Mouse (Mus musculus) liver, adult 2 months (tissue): ENCODE results near the gene Trp73. TPM values are rescaled to one million over a fixed set of nuclear protein-coding genes. Genes with fewer than 3 reads are reported as not detected.

ENCODE experiments used
- DNase-seq: peaks from one replicate; pipeline ENCODE4 v3.0.0-alpha.2; 2011; ENCODE audit warnings: low read depth, low spot score; ENCODE audit errors: extremely low read depth
- H3K27ac ChIP-seq: fragments of 200-500 bp; replicated peaks from 2 replicates; pipeline ENCODE4 v1.5.1; 2012; ENCODE audit warnings: low read depth, mild to moderate bottlenecking, control low read depth, inconsistent platforms, low read length; ENCODE audit not compliant: insufficient read depth
- H3K27me3 ChIP-seq: fragments of 200-500 bp; 2 replicates; pipeline ENCODE4 v1.6.1; 2012; ENCODE audit warnings: mild to moderate bottlenecking, moderate library complexity, low read length, inconsistent platforms; ENCODE audit not compliant: control insufficient read depth, insufficient read depth
- H3K36me3 ChIP-seq: fragments of 200-500 bp; 2 replicates; pipeline ENCODE4 v1.6.1; 2012; ENCODE audit warnings: low read length, inconsistent platforms; ENCODE audit not compliant: control insufficient read depth, insufficient read depth
- H3K4me1 ChIP-seq: fragments of 200-500 bp; 2 replicates; pipeline ENCODE4 v1.6.1; 2011; ENCODE audit warnings: low read length; ENCODE audit not compliant: control insufficient read depth, insufficient read depth
- H3K4me3 ChIP-seq: fragments of 200-500 bp; 2 replicates; pipeline ENCODE4 v1.5.1; 2011; ENCODE audit warnings: low read depth, mild to moderate bottlenecking, control low read depth, low read length, moderate library complexity; ENCODE audit not compliant: insufficient read depth
- H3K79me2 ChIP-seq: fragments of 200-500 bp; 2 replicates; pipeline ENCODE4 v1.6.1; 2012; ENCODE audit warnings: inconsistent platforms, mild to moderate bottlenecking, low read length, moderate library complexity; ENCODE audit not compliant: control insufficient read depth, insufficient read depth
- H3K9ac ChIP-seq: fragments of 200-500 bp; 2 replicates; pipeline ENCODE4 v1.6.1; 2012; ENCODE audit warnings: low read depth, mild to moderate bottlenecking, control low read depth, inconsistent platforms, low read length
- CTCF ChIP-seq: fragments of 200-500 bp; IDR thresholded peaks from 2 replicates; pipeline ENCODE4 v1.5.1; 2011; ENCODE audit warnings: low read depth, low read length, control low read depth
- POLR2A ChIP-seq: fragments of 200-500 bp; IDR thresholded peaks from 2 replicates; pipeline ENCODE4 v1.6.1; 2011; ENCODE audit warnings: low read length, control low read depth; ENCODE audit not compliant: insufficient read depth; ENCODE audit errors: extremely low read depth
- WGBS: fragments of 180-500 bp; shearing (Covaris S2); methylation state at CpG from one replicate; pipeline ENCODE4 v1.1.7; 2018; 5-methylcytosine and 5-hydroxymethylcytosine counted together
- polyA plus RNA-seq: library from polyadenylated mRNA; depleted of rRNA; stranded (reverse); fragments of >200 nt; gene quantifications from 2 replicates; pipeline ENCODE4 v1.2.3, GENCODE M21; 2012
- total RNA-seq: library from RNA; depleted of rRNA; stranded (reverse); fragments of >200 nt; gene quantifications from 2 replicates; pipeline ENCODE4 v1.2.3, GENCODE M21; 2014

Trp73 gene
- total and polyA plus RNA-seq, 2 experiments: not detected

- peaks cover 10% of the 10 kb centered on the region; the same call in 1 of the 2 replicates for H3K4me1 ChIP-seq
- peak within 1 kb of the TSS; percentile 91 for H3K9ac ChIP-seq
- TF ChIP-seq POLR2A (peak; percentile 63), CTCF (no peak)
- 2% methylated on average over 49 of the region's 49 CpGs for WGBS
- peaks cover 22% of the 10 kb centered on the region for H3K27me3 ChIP-seq
- H3K36me3 ChIP-seq: peaks cover 2% of the 10 kb centered on the region
- peak; percentile 76 for DNase-seq
- H3K4me3 ChIP-seq: peak within 1 kb of the TSS; percentile 95
- H3K27ac ChIP-seq: peak within 1 kb of the TSS; percentile 90
- H3K79me2 ChIP-seq: no peaks in the 10 kb centered on the region; the same call in 1 of the 2 replicates
Observed at GRCm38 (mm10) chr4:154142211-154143040, 2.4 kb upstream of the Trp73 start, which contains the start of gene Wrap73. Wrap73 (plus strand) TSS chr4:154142372.

GRCm38 (mm10) chr4:154141009-154141867 is 1.2 kb upstream of the Trp73 start:
- WGBS: 2% methylated on average over 42 of the region's 42 CpGs
- H3K27me3 ChIP-seq: peaks cover 22% of the 10 kb centered on the region
- no peak overlapping the region for H3K27ac ChIP-seq
- no peaks in the 10 kb centered on the region; the same call in 1 of the 2 replicates for H3K79me2 ChIP-seq
- no peak for DNase-seq
- H3K4me3 ChIP-seq: peak overlapping the region; percentile 9; the same call in 1 of the 2 replicates
- no peak for TF ChIP-seq CTCF
- no peak for TF ChIP-seq POLR2A
- H3K36me3 ChIP-seq: no peaks in the 10 kb centered on the region
- H3K9ac ChIP-seq: no peak overlapping the region
- peaks cover 10% of the 10 kb centered on the region; the same call in 1 of the 2 replicates for H3K4me1 ChIP-seq

GRCm38 (mm10) chr4:154140213-154141008 is 403 bp upstream of the Trp73 start:
- TF ChIP-seq POLR2A: no peak
- no peak for TF ChIP-seq CTCF
- Histone ChIP-seq H3K36me3 (no peaks in the 10 kb centered on the region), H3K9ac (peak overlapping the region; percentile 15; the same call in 1 of the 2 replicates), H3K4me1 (peaks cover 10% of the 10 kb centered on the region; the same call in 1 of the 2 replicates), H3K27ac (no peak overlapping the region), H3K79me2 (no peaks in the 10 kb centered on the region; the same call in 1 of the 2 replicates), H3K27me3 (peaks cover 22% of the 10 kb centered on the region), H3K4me3 (peak overlapping the region; percentile 47; the same call in 1 of the 2 replicates)
- 4% methylated on average over 46 of the region's 46 CpGs for WGBS
- no peak for DNase-seq

- H3K36me3 ChIP-seq: no peaks in the 10 kb centered on the region
- WGBS: 1% methylated on average over 59 of the region's 59 CpGs
- no peak for DNase-seq
- peak overlapping the region; percentile 15; the same call in 1 of the 2 replicates for H3K9ac ChIP-seq
- peaks cover 10% of the 10 kb centered on the region; the same call in 1 of the 2 replicates for H3K4me1 ChIP-seq
- no peaks in the 10 kb centered on the region for H3K79me2 ChIP-seq
- no peak overlapping the region for H3K27ac ChIP-seq
- peak overlapping the region; percentile 47; the same call in 1 of the 2 replicates for H3K4me3 ChIP-seq
- TF ChIP-seq CTCF (no peak), POLR2A (no peak)
- H3K27me3 ChIP-seq: peaks cover 22% of the 10 kb centered on the region
Observed at GRCm38 (mm10) chr4:154139671-154140181, 282 bp downstream of the Trp73 start.

- DNase-seq: no peak
- TF ChIP-seq CTCF (no peak), POLR2A (no peak)
- Histone ChIP-seq H3K27ac (no peak overlapping the region), H3K27me3 (peaks cover 22% of the 10 kb centered on the region), H3K4me3 (no peak overlapping the region), H3K4me1 (peaks cover 5% of the 10 kb centered on the region; the same call in 1 of the 2 replicates), H3K9ac (no peak overlapping the region), H3K79me2 (no peaks in the 10 kb centered on the region), H3K36me3 (no peaks in the 10 kb centered on the region)
- 66% methylated on average over 5 of the region's 5 CpGs for WGBS
Observed at GRCm38 (mm10) chr4:154137139-154137538, 2.9 kb downstream of the Trp73 start.
